Mouse (Mus musculus): Measurements from ENCODE around the gene Tmem246. TPM values are rescaled to one million over a fixed set of nuclear protein-coding genes. Genes with fewer than 3 reads are reported as not detected.

Gene Tmem246
- total and polyA plus RNA-seq, 3 experiments = 2.9 to 11.1 TPM; not detected in 1

Other genes with a start within 250 kb of the Tmem246 start
- gene Acnat2, start 189.7 kb downstream of the Tmem246 start, total RNA-seq (2012; rRNA removed) = not detected in 2 replicates
- not detected for gene Acnat2, start 189.7 kb downstream of the Tmem246 start, polyA plus RNA-seq (2012; ENCODE audit: insufficient read depth in 1 of 2, insufficient read length in 2 of 2, low read depth in 1 of 2, low replicate concordance in 2 of 2, missing spikeins in 1 of 2)
- not detected in 2 replicates for gene Acnat1, start 124.0 kb downstream of the Tmem246 start, total RNA-seq (2012; rRNA removed)
- gene Acnat1, start 124.0 kb downstream of the Tmem246 start, polyA plus RNA-seq (2012; ENCODE audit: insufficient read depth in 1 of 2, insufficient read length in 2 of 2, low read depth in 1 of 2, low replicate concordance in 2 of 2, missing spikeins in 1 of 2) = not detected
- not detected in 2 replicates for gene Baat, start 91.3 kb downstream of the Tmem246 start, total RNA-seq (2012; rRNA removed)
- gene Baat, start 91.3 kb downstream of the Tmem246 start, polyA plus RNA-seq (2012; ENCODE audit: insufficient read depth in 1 of 2, insufficient read length in 2 of 2, low read depth in 1 of 2, low replicate concordance in 2 of 2, missing spikeins in 1 of 2) = under 1 TPM in 1 of 2 experiments, not detected in 1; 0.15 TPM
- gene Mrpl50, start 76.8 kb downstream of the Tmem246 start, total RNA-seq (2012; rRNA removed) = 34.7 and 39.1 TPM in 2 replicates
- 10 to 100 TPM in 1 of 2 experiments, not detected in 1; 54.5 TPM for gene Mrpl50, start 76.8 kb downstream of the Tmem246 start, polyA plus RNA-seq (2012; ENCODE audit: insufficient read depth in 1 of 2, insufficient read length in 2 of 2, low read depth in 1 of 2, low replicate concordance in 2 of 2, missing spikeins in 1 of 2)
- gene Zfp189, start 76.7 kb downstream of the Tmem246 start, total RNA-seq (2012; rRNA removed) = 4.4 and 5.3 TPM in 2 replicates
- 1 to 10 TPM in 1 of 2 experiments, not detected in 1; 3.3 TPM for gene Zfp189, start 76.7 kb downstream of the Tmem246 start, polyA plus RNA-seq (2012; ENCODE audit: insufficient read depth in 1 of 2, insufficient read length in 2 of 2, low read depth in 1 of 2, low replicate concordance in 2 of 2, missing spikeins in 1 of 2)
- gene Aldob, start 48.3 kb downstream of the Tmem246 start, total RNA-seq (2012; rRNA removed) = not detected in 2 replicates
- not detected for gene Aldob, start 48.3 kb downstream of the Tmem246 start, polyA plus RNA-seq (2012; ENCODE audit: insufficient read depth in 1 of 2, insufficient read length in 2 of 2, low read depth in 1 of 2, low replicate concordance in 2 of 2, missing spikeins in 1 of 2)
- gene Rnf20, start 34.1 kb upstream of the Tmem246 start, total RNA-seq (2012; rRNA removed) = 37.7 and 40.8 TPM in 2 replicates
- gene Rnf20, start 34.1 kb upstream of the Tmem246 start, polyA plus RNA-seq (2012; ENCODE audit: insufficient read depth in 1 of 2, insufficient read length in 2 of 2, low read depth in 1 of 2, low replicate concordance in 2 of 2, missing spikeins in 1 of 2) = 10 to 100 TPM; 43.1 to 58.1 TPM
- not detected in 2 replicates for gene Ppp3r2, start 84.1 kb upstream of the Tmem246 start, total RNA-seq (2012; rRNA removed)
- not detected for gene Ppp3r2, start 84.1 kb upstream of the Tmem246 start, polyA plus RNA-seq (2012; ENCODE audit: insufficient read depth in 1 of 2, insufficient read length in 2 of 2, low read depth in 1 of 2, low replicate concordance in 2 of 2, missing spikeins in 1 of 2)
- 0.03 and 0.04 TPM in 2 replicates for gene Grin3a, start 247.9 kb upstream of the Tmem246 start, total RNA-seq (2012; rRNA removed)
- gene Grin3a, start 247.9 kb upstream of the Tmem246 start, polyA plus RNA-seq (2012; ENCODE audit: insufficient read depth in 1 of 2, insufficient read length in 2 of 2, low read depth in 1 of 2, low replicate concordance in 2 of 2, missing spikeins in 1 of 2) = under 1 TPM in 1 of 2 experiments, not detected in 1; 0.10 TPM

Measured in MEL (cell line).